Mouse (Mus musculus) liver, adult (tissue): ENCODE data around the gene Sorbs2.

Experiments used
- GATA4 ChIP-seq: IDR thresholded peaks from 2 replicates; pipeline ENCODE4 v1.6.1; 2014; ENCODE audit warnings: mild to moderate bottlenecking, low read length; ENCODE audit not compliant: insufficient replicate concordance

The Sorbs2 gene

GRCm38 (mm10) chr8:45788610-45789009 is 281.0 kb downstream of the Sorbs2 start:
- TF ChIP-seq GATA4 = no peak

DNA sequence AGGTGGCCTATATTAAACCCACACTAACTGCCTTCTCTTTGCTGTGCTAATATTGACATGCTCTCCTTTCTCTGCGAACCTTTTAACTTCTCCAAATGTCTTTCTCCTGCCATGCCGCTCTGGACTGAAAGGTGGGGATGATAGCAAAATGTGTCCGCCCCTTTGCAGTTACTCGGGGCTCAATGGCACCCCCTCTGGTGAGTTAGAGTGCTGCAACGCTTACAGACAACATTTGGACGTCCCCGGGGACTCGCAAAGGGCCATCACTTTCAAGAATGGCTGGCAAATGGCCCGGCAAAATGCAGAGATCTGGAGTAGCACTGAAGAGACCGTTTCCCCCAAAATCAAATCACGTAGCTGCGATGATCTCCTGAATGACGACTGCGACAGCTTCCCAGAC is 287.3 kb downstream of the Sorbs2 start:
- TF ChIP-seq GATA4 = no peak

GRCm38 (mm10) chr8:45796331-45796740 is 288.7 kb downstream of the Sorbs2 start:
- no peak for TF ChIP-seq GATA4

DNA sequence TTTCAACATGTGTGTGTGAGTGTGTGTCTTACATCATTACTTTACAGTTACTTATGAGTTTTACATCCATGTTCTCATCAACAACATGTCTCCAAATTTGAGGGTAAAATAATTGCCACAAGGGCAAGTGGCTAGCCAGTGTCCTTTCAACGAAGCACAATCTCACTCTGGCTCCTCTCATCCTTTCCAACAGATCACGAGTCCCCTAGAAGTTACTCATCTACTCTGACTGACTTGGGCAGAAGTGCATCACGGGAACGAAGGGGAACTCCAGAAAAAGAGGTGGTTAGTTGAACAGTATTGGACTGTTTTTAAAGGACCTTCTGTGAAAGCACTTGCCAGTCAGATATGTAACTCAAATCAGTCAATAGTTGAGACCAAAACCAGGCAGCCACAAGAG is 291.9 kb downstream of the Sorbs2 start:
- no peak for TF ChIP-seq GATA4

- TF ChIP-seq GATA4 = no peak
Measured at GRCm38 (mm10) chr8:45808597-45808996, 301.0 kb downstream of the Sorbs2 start.

DNA sequence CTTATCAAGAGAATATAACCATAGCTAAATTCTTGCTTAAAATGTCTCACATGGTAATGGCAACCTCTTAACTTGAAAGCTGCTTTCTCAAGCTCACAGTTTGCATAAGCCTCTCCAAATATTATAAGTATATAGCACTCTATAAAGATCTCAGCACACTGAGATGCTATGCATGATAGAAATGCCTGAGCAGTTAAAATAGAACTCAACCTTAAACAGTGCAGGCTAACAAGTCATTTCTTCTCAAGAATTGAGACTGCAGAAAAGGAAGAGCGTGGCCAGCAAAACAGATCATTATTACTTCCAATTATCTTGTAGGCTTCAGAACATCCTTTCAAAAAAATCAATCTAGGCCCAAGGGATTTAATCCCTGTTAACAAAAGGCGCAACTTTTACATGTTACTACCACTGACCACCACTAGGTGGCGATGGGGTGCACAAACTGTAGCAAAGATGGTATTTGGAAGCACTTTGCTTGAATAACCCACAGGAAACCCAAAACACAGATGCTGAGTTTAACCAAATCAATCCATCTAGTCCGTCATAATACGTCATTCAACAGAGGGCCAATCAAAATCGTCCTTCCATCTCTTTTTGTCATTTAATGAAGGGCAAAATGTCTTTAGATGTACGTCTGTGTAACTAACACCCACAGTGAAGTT is 309.3 kb downstream of the Sorbs2 start:
- no peak for TF ChIP-seq GATA4

GRCm38 (mm10) chr8:45821650-45822049 is 314.1 kb downstream of the Sorbs2 start:
- no peak for TF ChIP-seq GATA4

DNA sequence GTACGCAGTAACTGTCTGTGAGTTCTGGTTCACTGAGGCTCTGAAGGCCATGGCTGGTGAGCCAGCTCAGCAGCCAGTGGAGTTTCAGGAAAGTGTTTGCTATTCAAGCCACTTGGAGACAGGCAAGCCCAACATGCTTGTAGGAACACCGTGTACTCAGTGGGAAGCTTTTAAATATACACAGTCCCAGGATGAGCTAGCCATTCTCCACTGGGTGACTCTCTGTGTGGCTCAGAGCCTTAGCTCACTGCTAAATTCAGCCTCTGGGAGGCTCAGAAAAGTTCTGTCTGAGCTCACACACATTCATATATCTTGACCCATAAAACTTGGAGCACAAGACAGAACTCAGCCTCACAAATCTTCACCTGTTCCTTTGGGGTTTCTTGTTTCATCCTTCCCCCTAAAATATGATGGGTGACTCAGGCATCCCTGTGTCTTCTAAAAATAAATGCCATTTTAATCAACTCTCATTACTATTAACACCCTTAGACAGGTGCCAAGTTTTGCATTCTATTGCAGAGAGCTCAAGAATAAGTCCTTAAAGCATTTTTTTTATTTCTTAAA is 322.5 kb downstream of the Sorbs2 start:
- TF ChIP-seq GATA4 = no peak

DNA sequence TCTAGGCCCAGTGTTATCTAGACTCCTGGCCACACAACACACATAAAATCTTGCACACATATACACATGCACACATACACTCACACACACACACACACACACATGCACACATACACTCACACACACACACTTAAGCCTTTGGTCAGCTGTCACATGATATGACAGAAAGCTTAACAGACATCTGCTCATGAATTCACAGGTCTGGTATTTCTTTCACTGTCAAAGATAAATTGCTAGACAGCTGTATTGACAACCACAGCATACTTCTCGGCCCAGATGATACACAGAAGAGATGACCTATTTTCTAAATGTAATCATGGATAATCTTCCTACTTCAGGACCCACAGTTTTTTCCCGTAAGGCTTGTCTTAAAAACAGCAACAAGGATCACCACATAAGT is 326.3 kb downstream of the Sorbs2 start:
- no peak for TF ChIP-seq GATA4

- no peak for TF ChIP-seq GATA4
Measured at GRCm38 (mm10) chr8:45843306-45843705, 335.7 kb downstream of the Sorbs2 start.

GRCm38 (mm10) chr8:45844097-45844885 is 336.7 kb downstream of the Sorbs2 start:
- no peak for TF ChIP-seq GATA4

DNA sequence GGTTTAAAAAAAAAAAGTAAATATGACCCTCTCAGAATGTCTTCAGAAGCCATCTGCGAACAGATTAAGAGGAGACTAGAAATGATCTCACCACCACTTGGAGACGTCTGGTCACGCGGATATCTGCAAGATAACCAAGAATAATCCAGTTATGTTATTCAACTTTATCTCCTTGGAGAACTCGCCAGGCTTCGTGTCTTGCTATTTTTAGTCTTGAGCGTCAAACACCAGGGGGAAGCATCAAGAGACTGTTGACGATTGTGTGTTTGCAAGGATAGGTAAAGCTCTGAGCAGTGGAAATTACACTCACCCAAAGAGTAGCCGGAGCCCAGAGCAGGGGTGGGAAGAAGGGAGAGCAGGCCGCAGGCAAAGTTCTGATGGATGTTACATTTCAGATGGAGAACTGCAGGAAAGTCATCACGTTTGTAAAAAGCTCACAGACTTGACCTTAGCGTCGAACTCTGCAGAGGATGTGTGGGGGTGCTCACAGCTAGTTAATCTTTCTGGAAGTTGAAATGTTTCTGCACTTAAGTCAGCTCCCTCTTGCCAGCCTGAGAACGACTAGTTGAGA is 337.4 kb downstream of the Sorbs2 start:
- TF ChIP-seq GATA4 = no peak

DNA sequence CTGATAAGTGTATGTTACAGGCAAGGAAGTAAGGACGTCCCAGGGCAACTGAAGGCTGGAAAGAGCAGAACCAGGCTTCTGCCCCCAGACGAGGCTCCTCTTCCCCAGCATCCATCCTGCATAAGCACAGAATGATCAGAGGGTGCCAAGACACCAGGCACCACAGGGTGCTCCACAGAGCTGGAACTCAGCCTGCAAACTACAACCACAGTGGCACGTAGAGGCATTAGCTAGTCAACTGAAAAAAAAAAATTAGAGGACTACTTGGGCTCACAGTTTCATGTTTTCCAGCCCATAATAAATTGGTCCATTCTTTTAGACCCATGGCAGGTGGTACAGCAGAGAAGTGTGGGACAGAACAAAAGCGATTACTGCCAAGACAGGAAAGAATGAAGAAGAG is 338.3 kb downstream of the Sorbs2 start:
- no peak for TF ChIP-seq GATA4

DNA sequence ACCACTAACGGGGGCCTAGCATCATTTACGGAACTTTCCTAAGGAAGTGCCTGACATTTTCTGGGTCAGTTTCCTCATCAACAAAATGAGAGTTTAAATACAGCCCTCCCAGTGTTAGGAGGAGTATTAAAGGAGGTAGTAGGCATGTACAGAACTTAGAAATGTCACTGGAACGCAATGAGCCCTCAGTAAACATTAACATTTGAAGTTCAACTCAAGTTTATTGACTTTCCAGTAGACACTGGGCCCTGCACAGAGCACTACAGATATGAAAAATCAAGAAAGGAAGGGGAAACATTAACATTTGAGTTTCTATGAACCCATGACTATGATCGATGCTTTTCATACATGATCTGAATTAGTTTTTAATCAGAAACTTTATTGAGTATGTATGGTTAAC is 347.5 kb downstream of the Sorbs2 start:
- no peak for TF ChIP-seq GATA4

GRCm38 (mm10) chr8:45857734-45858133 is 350.1 kb downstream of the Sorbs2 start:
- TF ChIP-seq GATA4 = no peak

DNA sequence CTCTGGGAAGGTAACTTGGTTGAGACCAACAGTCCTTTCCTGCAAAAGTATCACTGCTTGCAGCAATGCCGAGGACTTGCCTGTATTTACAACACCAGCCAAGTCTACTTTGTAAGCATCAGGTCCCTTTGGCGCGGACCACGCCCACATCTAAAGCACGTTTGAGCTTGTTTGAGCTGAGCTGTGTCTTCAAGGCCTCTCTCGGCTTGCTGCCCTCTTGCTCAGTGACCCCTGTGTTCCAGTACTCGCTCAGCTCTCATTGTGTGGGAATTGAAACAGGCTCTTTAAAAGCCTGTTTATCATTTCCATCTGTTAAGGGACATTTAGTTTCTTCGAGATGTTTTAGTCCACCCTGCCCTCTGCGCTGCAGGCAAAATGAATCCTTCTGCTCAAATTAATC is 350.8 kb downstream of the Sorbs2 start:
- TF ChIP-seq GATA4 = no peak
